Mouse (Mus musculus) MEL (cell line): Measurements from ENCODE around the gene Atrip.

Experiments used
- CTCF ChIP-seq, 3 experiments: IDR thresholded peaks in 2 of 3; conservative IDR thresholded peaks in 1 of 3; 2 replicates each; pipeline ENCODE4 v1.5.1; 2011 to 2012; ENCODE audit warnings: low read length in 3 of 3, low read depth in 2 of 3, mild to moderate bottlenecking in 2 of 3, improper control_type of control experiment in 1 of 3, inconsistent platforms in 1 of 3, mixed read lengths in 1 of 3, moderate library complexity in 1 of 3; ENCODE audit not compliant: control insufficient read depth in 1 of 3, insufficient read depth in 1 of 3, poor library complexity in 1 of 3, severe bottlenecking in 1 of 3
- HCFC1 ChIP-seq: IDR thresholded peaks from 2 replicates; pipeline ENCODE4 v1.6.1; 2012; ENCODE audit warnings: low read depth, mild to moderate bottlenecking, inconsistent platforms, low read length, improper control_type of control experiment, moderate library complexity
- MEF2A ChIP-seq: IDR thresholded peaks from 2 replicates; pipeline ENCODE4 v1.6.1; 2014; ENCODE audit warnings: low read depth, mild to moderate bottlenecking, inconsistent platforms, low read length, improper control_type of control experiment; ENCODE audit not compliant: poor library complexity, insufficient replicate concordance, severe bottlenecking; ENCODE audit errors: extremely low read depth
- POLR2A ChIP-seq, 2 experiments: IDR thresholded peaks; 2 replicates each; pipeline ENCODE4 v1.6.1; 2011 to 2012; ENCODE audit warnings: low read length in 2 of 2, mild to moderate bottlenecking in 2 of 2, control low read depth in 1 of 2, improper control_type of control experiment in 1 of 2, low read depth in 1 of 2, moderate library complexity in 1 of 2; ENCODE audit not compliant: control insufficient read depth in 1 of 2, insufficient read depth in 1 of 2, poor library complexity in 1 of 2
- POLR2AphosphoS5 ChIP-seq: IDR thresholded peaks from 2 replicates; pipeline ENCODE4 v1.6.1; 2012; ENCODE audit warnings: low read depth, borderline replicate concordance, mild to moderate bottlenecking, inconsistent platforms, low read length, moderate library complexity, mixed read lengths
- RAD21 ChIP-seq: IDR thresholded peaks from 2 replicates; pipeline ENCODE4 v1.6.1; 2011; ENCODE audit warnings: mild to moderate bottlenecking, low read depth, low read length, improper control_type of control experiment
- SIN3A ChIP-seq: IDR thresholded peaks from 2 replicates; pipeline ENCODE4 v1.6.1; 2012; ENCODE audit warnings: low read length, improper control_type of control experiment, inconsistent platforms
- ZMIZ1 ChIP-seq: IDR thresholded peaks from 2 replicates; pipeline ENCODE4 v1.6.1; 2012; ENCODE audit warnings: low read depth, mild to moderate bottlenecking, inconsistent platforms, low read length, improper control_type of control experiment, moderate library complexity

DNA sequence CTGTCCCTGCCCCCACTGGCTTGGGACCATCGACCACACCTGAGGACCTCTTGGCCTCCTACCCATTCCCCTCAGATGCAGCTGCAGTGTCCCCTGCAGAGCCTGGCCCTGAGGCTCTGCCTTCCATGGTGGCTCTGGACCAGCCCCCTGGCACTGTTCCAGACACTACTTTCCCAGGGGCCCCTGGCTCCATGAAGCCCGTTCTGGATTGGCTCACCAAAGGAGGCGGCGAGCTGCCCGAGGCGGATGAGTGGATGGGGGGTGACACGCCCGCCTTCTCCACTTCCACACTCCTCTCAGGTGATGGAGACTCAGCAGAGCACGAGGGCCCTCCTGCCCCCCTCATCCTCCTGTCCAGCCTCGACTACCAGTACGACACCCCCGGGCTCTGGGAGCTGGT lies 31.1 kb upstream of the Atrip start:
- TF ChIP-seq CTCF (IDR thresholded peaks at IDR 0.05 in 2 of 3, conservative IDR thresholded peaks at IDR 0.05 in 1 of 3; ENCODE audit: control insufficient read depth in 1 of 3, insufficient read depth in 1 of 3, low read depth in 2 of 3, low read length in 3 of 3, poor library complexity in 1 of 3, severe bottlenecking in 1 of 3): no peak
- TF ChIP-seq HCFC1: no peak
- no peak for TF ChIP-seq MEF2A
- no peak for TF ChIP-seq RAD21
- no peak for TF ChIP-seq POLR2A (IDR thresholded peaks at IDR 0.05; ENCODE audit: control insufficient read depth in 1 of 2, insufficient read depth in 1 of 2, low read depth in 1 of 2, low read length in 2 of 2, poor library complexity in 1 of 2)
- no peak for TF ChIP-seq SIN3A
- no peak for TF ChIP-seq POLR2AphosphoS5
- no peak for TF ChIP-seq ZMIZ1
